Mouse (Mus musculus) G1E (cell line): ENCODE data around the gene Pappa.

Experiments
- CTCF ChIP-seq: IDR thresholded peaks from 2 replicates; pipeline ENCODE4 v1.5.1; 2012; ENCODE audit warnings: low read depth, low read length, inconsistent platforms, mixed read lengths
- GATA1 ChIP-seq: IDR thresholded peaks from 2 replicates; pipeline ENCODE4 v1.6.1; 2012; ENCODE audit warnings: borderline replicate concordance, low read length, inconsistent platforms, mixed read lengths
- TAL1 ChIP-seq: conservative IDR thresholded peaks from 2 replicates; pipeline ENCODE4 v1.6.1; 2012; ENCODE audit warnings: low read depth, low read length, inconsistent platforms, mixed read lengths

DNA sequence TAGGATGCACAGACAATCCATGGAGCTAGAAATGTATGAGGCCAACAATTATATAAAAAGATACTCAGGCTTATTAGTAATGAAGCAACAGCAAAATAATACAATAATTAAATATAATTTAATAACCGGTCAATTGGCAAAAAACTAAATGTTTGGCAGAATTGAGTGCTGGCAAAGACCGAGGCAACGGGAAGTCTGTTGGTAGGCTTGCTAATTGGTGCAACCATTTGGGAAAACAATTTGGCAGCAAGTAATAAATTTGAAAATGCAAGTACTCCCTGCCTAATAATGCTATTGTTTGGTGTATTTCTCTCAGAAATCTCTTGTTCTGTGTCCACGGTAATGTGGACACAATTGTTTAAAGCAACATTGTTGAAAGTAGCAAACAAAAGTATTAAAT is 99.9 kb downstream of the Pappa start:
- TF ChIP-seq GATA1 = no peak
- no peak for TF ChIP-seq TAL1
- no peak for TF ChIP-seq CTCF
